Mouse (Mus musculus): Measurements from ENCODE around the gene Tbc1d16. TPM values are rescaled to one million over a fixed set of nuclear protein-coding genes. Genes with fewer than 3 reads are reported as not detected.
"Not testable (repeated sequence)": the region's sequence is repeated elsewhere in the genome, so short reads cannot be mapped to it uniquely, and the experiment has no call there.

Tbc1d16 gene
- total RNA-seq, 2 experiments from 2014 or later = 19.1 to 21.8 TPM

- peak; percentile 66 for DNase-seq
Observed at GRCm38 (mm10) chr11:119116992-119117391, 111.3 kb downstream of the Tbc1d16 start.

GRCm38 (mm10) chr11:119112721-119113120 lies 115.6 kb downstream of the Tbc1d16 start:
- DNase-seq = no peak

- DNase-seq = peak; percentile 61
Observed at GRCm38 (mm10) chr11:119111345-119111744, 117.0 kb downstream of the Tbc1d16 start.

GRCm38 (mm10) chr11:119109415-119110071 lies 118.8 kb downstream of the Tbc1d16 start:
- no peak for DNase-seq

- no peak for DNase-seq
Observed at GRCm38 (mm10) chr11:119108573-119109263, 119.6 kb downstream of the Tbc1d16 start.

GRCm38 (mm10) chr11:119106289-119106688 lies 122.0 kb downstream of the Tbc1d16 start:
- DNase-seq = peak; percentile 50

GRCm38 (mm10) chr11:119105748-119106147 lies 122.6 kb downstream of the Tbc1d16 start:
- DNase-seq = peak; percentile 61

- peak; percentile 27 for DNase-seq
Observed at GRCm38 (mm10) chr11:119105071-119105609, 123.2 kb downstream of the Tbc1d16 start.

GRCm38 (mm10) chr11:119103991-119104390 lies 124.3 kb downstream of the Tbc1d16 start:
- DNase-seq = no peak

- not testable (repeated sequence) for DNase-seq
Observed at GRCm38 (mm10) chr11:119100355-119100754, 127.9 kb downstream of the Tbc1d16 start.

GRCm38 (mm10) chr11:119098202-119098601 lies 130.1 kb downstream of the Tbc1d16 start:
- no peak for DNase-seq

GRCm38 (mm10) chr11:119095441-119095840 lies 132.9 kb downstream of the Tbc1d16 start:
- DNase-seq = no peak

- DNase-seq = no peak
Observed at GRCm38 (mm10) chr11:119093322-119093721, 135.0 kb downstream of the Tbc1d16 start.

Small RNA genes lying within 50 kb of the gene (microRNA-seq; reads per million reads assigned to microRNA genes)
- gene Mir6934 = not detected

Other genes starting within 250 kb of the Tbc1d16 start
- not detected for gene Enpp7, start 240.3 kb downstream of the Tbc1d16 start, total RNA-seq (2021)
- 1 to 10 TPM; 6.7 to 7.9 TPM for gene Cbx2, start 205.5 kb downstream of the Tbc1d16 start, total RNA-seq (2021)
- gene Cbx8, start 187.5 kb downstream of the Tbc1d16 start, total RNA-seq (2021) = 10 to 100 TPM in 1 of 2 experiments, 1 to 10 TPM in 1; 8.8 to 12.3 TPM
- 100 to 1,000 TPM in 1 of 2 experiments, 10 to 100 TPM in 1; 52.0 to 133 TPM for gene Cbx4, start 142.3 kb downstream of the Tbc1d16 start, total RNA-seq (2021)
- gene Ccdc40, start 73 bp upstream of the Tbc1d16 start, total RNA-seq (2021) = 1 to 10 TPM in 1 of 2 experiments, under 1 TPM in 1; 0.85 to 1.4 TPM
- gene Gaa, start 39.4 kb upstream of the Tbc1d16 start, total RNA-seq (2021) = 10 to 100 TPM; 78.0 to 81.5 TPM
- 100 to 1,000 TPM; 147 to 153 TPM for gene Eif4a3, start 71.6 kb upstream of the Tbc1d16 start, total RNA-seq (2021)
- gene Card14, start 79.3 kb upstream of the Tbc1d16 start, total RNA-seq (2021) = under 1 TPM; 0.30 to 0.33 TPM
- gene Sgsh, start 127.0 kb upstream of the Tbc1d16 start, total RNA-seq (2021) = 10 to 100 TPM; 11.6 to 15.9 TPM
- 1 to 10 TPM; 6.3 to 6.6 TPM for gene Slc26a11, start 127.1 kb upstream of the Tbc1d16 start, total RNA-seq (2021)
- gene Rnf213, start 164.6 kb upstream of the Tbc1d16 start, total RNA-seq (2021) = 10 to 100 TPM; 19.7 to 29.9 TPM